Mouse (Mus musculus) thymus, postnatal 10 days (tissue): ENCODE measurements around the gene Xxylt1.

ENCODE experiments used
- DNase-seq, 2 experiments: peaks; one replicate each; pipeline ENCODE4 v3.0.0; 2021; ENCODE audit warnings: low spot score in 2 of 2

Gene Xxylt1

GRCm38 (mm10) chr16:30990661-30991060 is 90.6 kb downstream of the Xxylt1 start:
- no peak for DNase-seq

- no peak for DNase-seq
These were observed 93.0 kb downstream of the Xxylt1 start for GRCm38 (mm10) chr16:30988225-30988624.

- no peak for DNase-seq
These were observed 93.5 kb downstream of the Xxylt1 start for GRCm38 (mm10) chr16:30987684-30988083.

GRCm38 (mm10) chr16:30984826-30985545 is 96.2 kb downstream of the Xxylt1 start:
- no peak for DNase-seq

GRCm38 (mm10) chr16:30984101-30984500 is 97.1 kb downstream of the Xxylt1 start:
- DNase-seq, result no peak

- DNase-seq, result no peak
These were observed 97.5 kb downstream of the Xxylt1 start for GRCm38 (mm10) chr16:30983699-30984098.

GRCm38 (mm10) chr16:30983281-30983680 is 98.0 kb downstream of the Xxylt1 start:
- no peak for DNase-seq

GRCm38 (mm10) chr16:30981345-30981744 is 99.9 kb downstream of the Xxylt1 start:
- no peak for DNase-seq

GRCm38 (mm10) chr16:30979905-30980304 is 101.3 kb downstream of the Xxylt1 start:
- no peak for DNase-seq

GRCm38 (mm10) chr16:30977728-30978127 is 103.5 kb downstream of the Xxylt1 start:
- DNase-seq, result no peak

GRCm38 (mm10) chr16:30977186-30977585 is 104.0 kb downstream of the Xxylt1 start:
- DNase-seq, result peak; percentile 89 to 95

GRCm38 (mm10) chr16:30974549-30974948 is 106.7 kb downstream of the Xxylt1 start:
- no peak for DNase-seq

GRCm38 (mm10) chr16:30973416-30973815 is 107.8 kb downstream of the Xxylt1 start:
- DNase-seq, result no peak

GRCm38 (mm10) chr16:30971950-30972541 is 109.2 kb downstream of the Xxylt1 start:
- DNase-seq, result peak; percentile 25 to 28

GRCm38 (mm10) chr16:30969266-30970064 is 111.8 kb downstream of the Xxylt1 start:
- no peak for DNase-seq

GRCm38 (mm10) chr16:30968402-30969151 is 112.7 kb downstream of the Xxylt1 start:
- DNase-seq, result no peak

GRCm38 (mm10) chr16:30966684-30967083 is 114.5 kb downstream of the Xxylt1 start:
- DNase-seq, result no peak

- DNase-seq, result no peak
These were observed 116.3 kb downstream of the Xxylt1 start for GRCm38 (mm10) chr16:30964891-30965290.

GRCm38 (mm10) chr16:30964411-30964810 is 116.8 kb downstream of the Xxylt1 start:
- no peak for DNase-seq

- peak; percentile 42 to 56 for DNase-seq
These were observed 118.7 kb downstream of the Xxylt1 start for GRCm38 (mm10) chr16:30962515-30962914.

- DNase-seq, result no peak
These were observed 120.1 kb downstream of the Xxylt1 start for GRCm38 (mm10) chr16:30961176-30961575.

GRCm38 (mm10) chr16:30960266-30960665 is 121.0 kb downstream of the Xxylt1 start:
- DNase-seq, result no peak
